Mouse (Mus musculus) left cerebral cortex, postnatal 25 days (tissue): ENCODE data around the gene Themis3. TPM values are rescaled to one million over a fixed set of nuclear protein-coding genes. Genes with fewer than 3 reads are reported as not detected.
"Not testable (repeated sequence)": the region's sequence is repeated elsewhere in the genome, so short reads cannot be mapped to it uniquely, and the experiment has no call there.

Experiments
- DNase-seq, 2 experiments: peaks; one replicate each; pipeline ENCODE4 v3.0.0; 2022; ENCODE audit warnings: low spot score in 2 of 2, mixed read lengths in 1 of 2
- intact Hi-C: fragments of 180-260 bp; cut with DNase I; formaldehyde crosslinking; loops from one replicate; pipeline ENCODE4 v1.15.1; 2025
- total RNA-seq, 2 experiments: library from RNA; stranded (reverse); gene quantifications; 2 replicates each; pipeline ENCODE4 v1.2.3; 2021

The Themis3 gene
- total RNA-seq, 2 experiments from 2014 or later = 0.14 to 0.25 TPM

DNA sequence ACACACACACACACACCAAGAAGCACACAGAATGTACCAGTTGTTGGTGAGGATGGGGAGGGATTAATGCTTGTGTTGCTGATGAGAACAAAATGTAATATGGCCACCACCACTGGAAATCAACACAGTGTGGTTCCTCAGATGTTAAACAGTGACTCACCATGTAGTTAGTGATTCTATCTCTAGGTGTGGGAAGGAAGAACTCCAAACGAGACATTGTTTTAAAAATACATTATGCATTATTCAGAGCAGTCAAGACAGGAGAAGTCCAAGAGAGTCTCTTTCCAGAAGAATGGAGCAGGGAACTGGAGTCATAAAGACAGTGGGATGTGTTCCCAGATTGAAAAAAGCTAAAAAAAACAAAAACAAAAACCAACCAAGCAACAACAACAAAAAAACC is 30.9 kb downstream of the Themis3 start:
- intact Hi-C loops = no loop called here

GRCm38 (mm10) chr17:66561380-66561779 is 33.0 kb downstream of the Themis3 start:
- intact Hi-C loops = no loop called here
- no peak for DNase-seq

More for the DNA sequence above, 30.9 kb downstream of the Themis3 start:
- peak in 1 of 2 experiments; percentile 25 for DNase-seq

DNA sequence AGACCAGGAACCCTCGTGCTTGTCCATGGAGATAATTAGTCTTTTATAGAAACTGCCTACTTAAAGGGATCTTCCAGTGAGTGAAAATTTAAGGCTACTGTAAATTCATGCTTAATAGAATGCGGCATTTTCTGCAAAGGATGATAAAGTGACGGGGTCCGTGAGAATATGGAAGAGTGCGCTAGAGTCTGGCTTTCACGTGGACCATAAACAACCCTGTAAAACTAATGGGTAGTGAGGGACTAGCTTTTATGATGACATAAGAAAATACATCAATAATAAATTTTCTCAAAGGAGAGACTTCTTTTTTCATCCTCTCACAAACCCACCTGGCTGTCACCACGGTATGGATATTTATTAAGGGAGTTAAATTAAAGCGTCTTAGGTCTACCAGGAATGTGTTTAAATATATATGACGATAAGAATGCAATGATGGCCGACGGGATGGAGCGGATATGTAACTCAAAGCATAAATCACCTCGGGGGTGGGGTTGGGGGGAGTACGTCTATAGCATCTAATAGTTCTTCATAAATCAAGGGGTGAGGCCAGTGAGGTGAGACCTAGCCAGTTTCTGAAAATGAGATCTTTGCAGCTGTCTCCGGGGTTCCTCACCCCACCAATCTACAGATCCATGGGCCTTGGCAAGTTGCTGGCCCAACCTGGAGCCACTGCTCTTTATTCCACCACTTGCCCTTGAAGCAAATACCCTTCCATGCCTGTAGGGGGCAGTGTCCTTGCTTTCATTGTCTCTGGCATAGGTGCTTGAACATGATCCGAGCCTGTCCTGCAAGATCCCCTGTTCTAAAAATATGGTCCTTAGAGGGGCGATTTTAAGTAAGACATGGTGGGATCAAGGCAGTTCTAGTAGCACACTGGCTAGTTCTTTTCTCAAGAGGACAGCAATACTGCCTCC is 35.8 kb downstream of the Themis3 start:
- no peak for DNase-seq
- intact Hi-C loops = no loop called here

DNA sequence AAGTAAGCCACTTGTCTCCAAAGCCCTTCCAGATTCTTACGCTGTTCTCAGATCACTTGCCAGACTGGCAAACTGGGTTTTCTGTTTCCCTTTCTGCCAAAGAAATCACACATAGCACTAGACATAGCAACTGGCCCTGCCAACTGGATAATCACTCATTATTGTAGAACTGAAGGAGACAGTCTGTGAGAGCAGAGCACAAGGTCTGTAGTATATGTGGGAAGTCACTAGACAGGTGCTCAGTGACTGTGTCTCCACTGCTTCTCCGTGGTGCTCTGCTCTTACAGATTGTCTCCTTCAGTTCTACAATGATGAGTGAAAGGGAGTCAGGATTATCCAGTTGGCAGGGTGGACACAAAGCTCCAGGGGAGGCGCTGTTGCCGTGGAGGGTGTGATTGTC is 41.7 kb downstream of the Themis3 start:
- intact Hi-C loops = no loop called here

DNA sequence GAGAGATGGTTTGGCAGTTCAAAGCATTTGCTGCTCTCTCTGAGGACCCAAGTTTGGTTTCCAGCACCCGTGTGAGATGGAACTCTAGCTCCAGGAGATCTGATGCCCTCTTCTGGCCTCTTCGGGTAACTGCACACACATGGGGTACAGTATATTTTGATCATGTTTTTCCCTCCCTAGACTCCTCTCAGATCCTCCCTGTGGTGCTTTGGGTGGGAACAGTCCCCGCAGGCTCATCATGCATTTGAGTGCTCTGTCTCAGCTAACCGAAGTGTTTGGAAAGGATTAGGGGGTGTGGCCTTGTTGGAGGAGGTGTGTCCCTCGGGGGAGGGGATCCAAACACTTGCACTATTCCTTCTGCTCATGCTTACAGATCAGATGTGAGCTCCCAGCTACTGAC is 43.9 kb downstream of the Themis3 start:
- intact Hi-C loops = no loop called here
- DNase-seq = no peak

More for the DNA sequence above, 41.7 kb downstream of the Themis3 start:
- no peak for DNase-seq

DNA sequence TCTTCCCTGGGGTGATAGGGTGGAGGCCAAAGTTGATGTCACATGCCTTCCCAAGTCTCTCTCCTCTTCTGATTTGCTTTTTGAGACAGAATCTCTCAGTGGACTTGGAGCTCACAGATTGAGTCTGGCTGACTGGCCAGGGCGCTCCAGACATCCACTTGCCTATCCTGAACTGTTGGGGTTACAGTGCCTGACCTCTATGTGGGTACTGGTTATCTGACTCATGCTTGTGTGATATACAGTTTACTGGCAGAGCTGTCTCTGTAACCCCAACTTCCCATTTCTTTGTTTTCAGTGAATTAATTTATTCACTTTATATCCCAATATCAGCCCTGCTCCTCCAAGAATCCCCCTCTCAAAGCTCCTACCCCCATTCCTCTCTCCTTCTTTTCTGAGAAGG is 62.1 kb downstream of the Themis3 start:
- DNase-seq = no peak
- intact Hi-C loops = no loop called here

GRCm38 (mm10) chr17:66523396-66523795 is 71.0 kb downstream of the Themis3 start:
- intact Hi-C loops = no loop called here
- no peak for DNase-seq

DNA sequence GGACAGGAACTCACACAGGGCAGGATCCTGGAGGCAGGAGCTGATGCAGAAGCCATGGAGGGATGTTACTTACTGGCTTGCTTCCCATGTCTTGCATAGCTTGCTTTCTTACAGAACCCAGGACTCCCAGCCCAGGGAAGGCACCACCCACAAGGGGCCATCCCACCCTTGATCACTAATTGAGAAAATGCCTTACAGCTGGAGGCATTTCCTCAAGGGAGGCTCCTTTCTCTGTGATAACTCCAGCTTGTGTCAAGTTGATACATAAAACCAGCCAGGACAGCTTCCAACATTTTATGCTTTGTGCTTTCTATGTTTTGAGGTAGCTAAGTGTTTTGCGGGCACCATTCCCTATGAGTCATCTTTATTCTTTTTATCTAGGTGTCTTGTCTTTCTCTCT is 71.8 kb downstream of the Themis3 start:
- peak in 1 of 2 experiments; percentile 9 for DNase-seq
- intact Hi-C loops = not testable (repeated sequence)

DNA sequence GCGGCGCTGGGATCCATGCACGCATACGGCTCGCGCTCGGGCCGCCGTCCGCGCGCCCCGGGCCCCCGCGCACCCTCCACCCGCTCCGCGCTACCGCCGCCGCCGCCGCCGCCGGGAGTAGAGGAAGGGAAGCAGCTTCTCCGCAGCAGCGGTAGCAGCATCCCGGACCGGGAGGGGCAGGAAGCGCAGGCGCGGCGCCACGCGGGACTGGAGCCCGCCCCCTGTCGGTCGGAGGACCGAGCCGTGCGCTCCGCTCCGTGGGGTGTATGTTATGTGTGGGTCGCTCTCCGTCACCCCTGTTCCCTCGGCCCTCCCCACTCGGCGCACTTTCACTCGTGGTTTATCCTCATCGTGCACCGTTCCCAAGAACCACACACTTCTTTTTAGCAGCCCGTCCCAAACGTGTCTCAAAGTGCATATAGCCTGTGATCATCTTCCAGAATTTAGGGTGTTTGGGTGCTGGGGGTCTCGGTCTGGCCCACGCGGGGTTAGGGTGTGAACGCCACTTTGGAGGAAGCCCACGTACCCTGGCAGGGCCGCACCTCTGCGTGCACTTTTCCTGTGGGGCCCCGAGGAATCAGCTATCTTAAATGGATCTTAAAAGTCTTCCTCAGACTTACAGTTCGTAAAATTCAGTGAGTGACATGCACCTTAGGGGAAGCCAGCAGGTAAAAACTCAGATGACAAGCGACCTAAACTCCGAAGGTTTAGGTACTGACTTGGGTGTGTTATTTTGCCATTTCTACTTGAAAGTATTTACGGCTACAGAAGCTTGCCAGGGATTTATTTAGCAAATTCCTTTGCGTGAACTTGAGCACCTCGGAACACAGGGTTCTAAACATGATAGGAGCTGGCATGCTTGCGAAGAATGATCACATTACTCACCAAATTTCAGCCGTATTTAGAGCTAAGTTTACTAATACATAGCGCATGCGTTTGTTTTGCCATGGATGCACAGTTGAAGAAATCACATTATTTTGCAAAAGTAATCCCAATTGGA is 74.6 kb downstream of the Themis3 start, which contains the start of gene Rab12:
Gene Rab12 (minus strand): TSS at position 176 of the 1,000 bp plus-strand sequence.
- intact Hi-C loops = no loop called here
- peak; percentile 83 to 89 for DNase-seq

GRCm38 (mm10) chr17:66518877-66519553 is 75.4 kb downstream of the Themis3 start:
- intact Hi-C loops = no loop called here
- peak in 1 of 2 experiments; percentile 31 for DNase-seq

GRCm38 (mm10) chr17:66516953-66517352 is 77.5 kb downstream of the Themis3 start:
- DNase-seq = no peak
- intact Hi-C loops = no loop called here

- intact Hi-C loops = no loop called here
- no peak for DNase-seq
These were observed 80.0 kb downstream of the Themis3 start for GRCm38 (mm10) chr17:66514288-66514995.

- no peak for DNase-seq
- intact Hi-C loops = no loop called here
These were observed 82.0 kb downstream of the Themis3 start for GRCm38 (mm10) chr17:66512202-66512956.

DNA sequence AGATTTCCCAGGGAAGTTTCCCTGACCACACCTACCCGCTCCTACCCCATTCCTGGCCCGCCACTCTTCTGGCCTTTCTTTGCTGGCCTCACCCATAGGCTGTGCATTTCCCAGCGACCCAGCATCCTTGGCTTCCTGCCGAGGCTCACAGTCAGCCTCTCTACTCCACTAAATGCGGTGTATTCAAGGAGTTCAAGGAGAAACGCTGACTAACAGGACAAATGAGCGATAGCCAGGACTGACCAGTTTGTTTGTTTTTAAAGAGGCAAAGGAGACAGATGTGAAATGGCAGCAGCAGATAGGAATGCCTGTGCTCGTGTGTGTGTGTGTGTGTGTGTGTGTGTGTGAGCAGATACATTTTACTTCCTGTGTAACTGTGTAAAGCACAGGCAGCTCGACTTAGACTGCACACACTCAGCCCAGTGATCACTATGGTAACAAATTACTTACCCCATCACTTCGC is 84.2 kb downstream of the Themis3 start:
- intact Hi-C loops = no loop called here

DNA sequence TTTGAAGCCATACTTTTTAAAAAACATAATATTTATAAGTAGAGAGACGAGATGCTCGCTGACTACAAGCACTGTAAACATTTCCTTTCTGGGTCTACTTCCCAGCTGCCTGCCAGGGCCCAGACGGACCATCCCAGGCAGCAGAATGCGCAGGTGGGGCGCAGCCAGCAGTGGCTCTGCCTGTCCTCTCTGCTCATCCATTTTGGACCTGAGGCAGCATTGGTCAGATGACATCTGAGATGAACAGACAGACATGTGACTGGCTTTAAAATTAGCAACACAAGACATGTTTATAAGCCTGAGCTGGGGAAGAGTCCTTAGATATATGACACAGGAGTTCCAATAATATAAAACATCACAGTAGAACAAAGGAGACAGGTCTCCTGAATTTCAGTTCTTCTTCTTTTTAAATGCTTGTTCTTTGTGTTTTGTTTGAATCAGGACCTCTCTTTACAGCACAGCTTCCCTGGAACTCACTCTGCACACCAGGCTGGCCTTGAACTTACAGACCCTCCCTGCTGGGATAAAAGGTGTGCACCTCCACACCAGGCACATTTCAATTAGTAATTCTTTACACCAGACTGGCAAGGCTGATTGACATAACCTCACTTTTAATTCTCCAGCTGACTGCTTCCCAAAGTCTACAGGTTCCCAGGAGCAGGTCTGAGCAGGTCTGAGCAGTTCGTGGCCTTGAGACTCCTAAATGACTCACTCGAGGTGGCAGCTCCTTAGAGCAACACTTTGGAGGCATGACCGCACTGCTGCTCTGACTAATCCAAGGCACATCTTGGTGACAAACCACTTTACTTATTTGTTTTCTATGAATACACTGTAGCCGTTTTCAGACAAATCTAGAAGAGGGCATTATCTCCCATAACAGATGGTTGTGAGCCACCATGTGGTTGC is 87.1 kb downstream of the Themis3 start:
- no peak for DNase-seq
- intact Hi-C loops = no loop called here

More for the DNA sequence above, 84.2 kb downstream of the Themis3 start:
- no peak for DNase-seq

DNA sequence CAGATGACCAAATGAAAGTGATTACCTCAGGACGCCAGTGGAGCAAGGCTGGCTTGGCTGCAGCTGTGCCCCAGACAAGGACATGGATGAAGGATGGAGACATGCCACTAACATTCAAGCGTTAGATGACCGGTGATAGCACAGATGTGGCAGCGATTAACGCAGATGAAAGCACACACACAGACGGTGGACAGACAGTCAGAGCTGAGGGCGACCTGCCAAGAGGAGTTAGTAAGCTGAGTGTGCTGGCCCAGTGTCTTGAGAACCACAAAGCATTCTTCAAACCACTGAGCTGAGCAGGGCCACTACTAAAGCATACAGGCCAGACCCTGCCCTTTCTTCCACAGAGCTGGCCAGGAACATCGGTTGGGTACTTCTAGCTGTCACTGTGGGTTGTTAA is 89.5 kb downstream of the Themis3 start:
- intact Hi-C loops = no loop called here
- DNase-seq = no peak
